In genomic region chr8:117224630-117225029, GRCm38 (mm10) we compare ENCODE assay signal across 8 mouse cellular contexts. TPM values are rescaled to one million over a fixed set of nuclear protein-coding genes. Genes with fewer than 3 reads are reported as not detected.
DNase-seq lines count a peak whose midpoint lies in the region; ATAC-seq lines count a peak whose summit lies in the region.

No protein-coding gene starts in this region.

- peak; percentile 69 for DNase-seq in Muller cell, postnatal 12 days (ENCODE audit: inconsistent ontology term)
- peak; percentile 63 for DNase-seq in cerebellum, adult 9-11 months
- DNase-seq in frontal cortex, adult 2 months (ENCODE audit: extremely low spot score in 1 of 2, low spot score in 1 of 2), result peak; percentile 61 to 96
- peak; percentile 93 for DNase-seq in hindbrain, embryonic 11.5 days (ENCODE audit: low spot score)
- DNase-seq in layer of hippocampus, postnatal 10 days (ENCODE audit: low spot score in 2 of 2), result peak; percentile 91 to 92
- peak; percentile 92 for DNase-seq in lung, postnatal 10 days
- DNase-seq in ovary, postnatal 36 days (ENCODE audit: low spot score), result peak; percentile 86
- peak; percentile 87 for DNase-seq in thymus, postnatal 25 days

- H3K36me3 ChIP-seq in hindbrain, embryonic 11.5 days (ENCODE audit: control insufficient read depth, insufficient read depth, low read length), result no peaks in the 10 kb centered on the region

- H3K9ac ChIP-seq in hindbrain, embryonic 11.5 days (ENCODE audit: low read depth, low read length), result 0 out of 2 replicates have a peak overlapping the region, but pooled peaks have one; percentile 7

- 15% methylated on average over 9 of the region's 9 CpGs for WGBS in hindbrain, embryonic 11.5 days

- H3K27me3 ChIP-seq in hindbrain, embryonic 11.5 days (ENCODE audit: control insufficient read depth, insufficient read depth, low read length), result no peaks in the 10 kb centered on the region

- peak; percentile 70 for ATAC-seq in hindbrain, embryonic 11.5 days (ENCODE audit: low FRiP score)

- H3K27ac ChIP-seq in hindbrain, embryonic 11.5 days (ENCODE audit: low read depth, low read length), result no peak overlapping the region

- H3K4me3 ChIP-seq in hindbrain, embryonic 11.5 days (ENCODE audit: low read depth, low read length), result no peak overlapping the region

- no peaks in the 10 kb centered on the region for H3K9me3 ChIP-seq in hindbrain, embryonic 11.5 days (ENCODE audit: control insufficient read depth, low read length)

- H3K4me2 ChIP-seq in hindbrain, embryonic 11.5 days (replicated peaks; ENCODE audit: low read depth, low read length), result peak overlapping the region; percentile 24; the same call in 1 of the 2 replicates

- no peaks in the 10 kb centered on the region for H3K4me1 ChIP-seq in hindbrain, embryonic 11.5 days (replicated peaks; ENCODE audit: control insufficient read depth, insufficient read depth, low read length)

RNA-seq across cellular contexts. Expression of gene Cmip, which starts 32.2 kb away (rescaled TPM):
- 140 and 159 TPM in 2 replicates for polyA plus RNA-seq in frontal cortex, adult 2 months (2012; rRNA removed)
- polyA plus RNA-seq in hindbrain, embryonic 11.5 days (2014; fragmentation: Nextera tagmentation; extraction: Ambion mirVana), result 27.0 and 31.9 TPM in 2 replicates
- 100 to 1,000 TPM; 338 to 353 TPM for total RNA-seq in layer of hippocampus, postnatal 10 days (2021)
